Mouse (Mus musculus): ENCODE data around the gene Cln3. TPM values are rescaled to one million over a fixed set of nuclear protein-coding genes. Genes with fewer than 3 reads are reported as not detected.

Gene Cln3
- polyA plus RNA-seq, 1 experiment: 41.8 TPM

GRCm38 (mm10) chr7:126596414-126596813 lies 10.8 kb upstream of the Cln3 start:
- no peak for TF ChIP-seq POLR2A (IDR thresholded peaks at IDR 0.05; ENCODE audit: extremely low read depth, insufficient read depth, low read length)
- no peak for TF ChIP-seq CTCF (IDR thresholded peaks at IDR 0.05; ENCODE audit: extremely low read depth, insufficient read depth, low read length)
- Histone ChIP-seq H3K27ac (ENCODE audit: insufficient read depth, low read length) (no peak overlapping the region), H3K4me1 (ENCODE audit: control insufficient read depth, insufficient read depth, low read length) (no peaks in the 10 kb centered on the region), H3K4me3 (ENCODE audit: insufficient read depth, low read length) (no peak overlapping the region)

GRCm38 (mm10) chr7:126595890-126596289 lies 10.3 kb upstream of the Cln3 start:
- Histone ChIP-seq H3K4me3 (ENCODE audit: insufficient read depth, low read length) (no peak overlapping the region), H3K4me1 (ENCODE audit: control insufficient read depth, insufficient read depth, low read length) (no peaks in the 10 kb centered on the region), H3K27ac (ENCODE audit: insufficient read depth, low read length) (no peak overlapping the region)
- no peak for TF ChIP-seq CTCF (IDR thresholded peaks at IDR 0.05; ENCODE audit: extremely low read depth, insufficient read depth, low read length)
- TF ChIP-seq POLR2A (IDR thresholded peaks at IDR 0.05; ENCODE audit: extremely low read depth, insufficient read depth, low read length): no peak

- no peaks in the 10 kb centered on the region for H3K4me1 ChIP-seq (ENCODE audit: control insufficient read depth, insufficient read depth, low read length)
- TF ChIP-seq POLR2A (IDR thresholded peaks at IDR 0.05; ENCODE audit: extremely low read depth, insufficient read depth, low read length) (no peak), CTCF (IDR thresholded peaks at IDR 0.05; ENCODE audit: extremely low read depth, insufficient read depth, low read length) (no peak)
- no peak within 1 kb of the TSS for H3K27ac ChIP-seq (ENCODE audit: insufficient read depth, low read length)
- no peak within 1 kb of the TSS for H3K4me3 ChIP-seq (ENCODE audit: insufficient read depth, low read length)
Measured at GRCm38 (mm10) chr7:126594862-126595561, 9.4 kb upstream of the Cln3 start, which contains the start of gene Il27. Gene Il27 (minus strand): TSS chr7:126594941.

GRCm38 (mm10) chr7:126587779-126588178 lies 2.2 kb upstream of the Cln3 start:
- no peak overlapping the region for H3K27ac ChIP-seq (ENCODE audit: insufficient read depth, low read length)
- no peaks in the 10 kb centered on the region for H3K4me1 ChIP-seq (ENCODE audit: control insufficient read depth, insufficient read depth, low read length)
- TF ChIP-seq CTCF (IDR thresholded peaks at IDR 0.05; ENCODE audit: extremely low read depth, insufficient read depth, low read length): peak; percentile 54
- no peak for TF ChIP-seq POLR2A (IDR thresholded peaks at IDR 0.05; ENCODE audit: extremely low read depth, insufficient read depth, low read length)
- no peak overlapping the region for H3K4me3 ChIP-seq (ENCODE audit: insufficient read depth, low read length)

- no peak for TF ChIP-seq POLR2A (IDR thresholded peaks at IDR 0.05; ENCODE audit: extremely low read depth, insufficient read depth, low read length)
- no peak for TF ChIP-seq CTCF (IDR thresholded peaks at IDR 0.05; ENCODE audit: extremely low read depth, insufficient read depth, low read length)
- Histone ChIP-seq H3K27ac (ENCODE audit: insufficient read depth, low read length) (no peak overlapping the region), H3K4me3 (ENCODE audit: insufficient read depth, low read length) (no peak overlapping the region), H3K4me1 (ENCODE audit: control insufficient read depth, insufficient read depth, low read length) (no peaks in the 10 kb centered on the region)
Measured at GRCm38 (mm10) chr7:126586839-126587238, 1.2 kb upstream of the Cln3 start.

GRCm38 (mm10) chr7:126584506-126584977 lies 1.1 kb downstream of the Cln3 start, which contains the start of gene Apobr:
Gene Apobr (plus strand): TSS chr7:126584942.
- H3K27ac ChIP-seq (ENCODE audit: insufficient read depth, low read length): no peak within 1 kb of the TSS
- no peaks in the 10 kb centered on the region for H3K4me1 ChIP-seq (ENCODE audit: control insufficient read depth, insufficient read depth, low read length)
- no peak within 1 kb of the TSS; the same call in 1 of the 2 replicates for H3K4me3 ChIP-seq (ENCODE audit: insufficient read depth, low read length)
- TF ChIP-seq POLR2A (IDR thresholded peaks at IDR 0.05; ENCODE audit: extremely low read depth, insufficient read depth, low read length) (no peak), CTCF (IDR thresholded peaks at IDR 0.05; ENCODE audit: extremely low read depth, insufficient read depth, low read length) (no peak)

- TF ChIP-seq CTCF (IDR thresholded peaks at IDR 0.05; ENCODE audit: extremely low read depth, insufficient read depth, low read length) (no peak), POLR2A (IDR thresholded peaks at IDR 0.05; ENCODE audit: extremely low read depth, insufficient read depth, low read length) (no peak)
- Histone ChIP-seq H3K4me3 (ENCODE audit: insufficient read depth, low read length) (peak overlapping the region; percentile 42), H3K4me1 (ENCODE audit: control insufficient read depth, insufficient read depth, low read length) (no peaks in the 10 kb centered on the region), H3K27ac (ENCODE audit: insufficient read depth, low read length) (no peak overlapping the region)
Measured at GRCm38 (mm10) chr7:126583761-126584160, 1.9 kb downstream of the Cln3 start.

- TF ChIP-seq CTCF (IDR thresholded peaks at IDR 0.05; ENCODE audit: extremely low read depth, insufficient read depth, low read length) (no peak), POLR2A (IDR thresholded peaks at IDR 0.05; ENCODE audit: extremely low read depth, insufficient read depth, low read length) (peak; percentile 27; the same call in 1 of the 2 replicates)
Measured at GRCm38 (mm10) chr7:126583251-126583709, 2.3 kb downstream of the Cln3 start.

GRCm38 (mm10) chr7:126582759-126583158 lies 2.9 kb downstream of the Cln3 start:
- Histone ChIP-seq H3K4me1 (ENCODE audit: control insufficient read depth, insufficient read depth, low read length) (no peaks in the 10 kb centered on the region), H3K4me3 (ENCODE audit: insufficient read depth, low read length) (peak overlapping the region; percentile 42), H3K27ac (ENCODE audit: insufficient read depth, low read length) (no peak overlapping the region)
- TF ChIP-seq CTCF (IDR thresholded peaks at IDR 0.05; ENCODE audit: extremely low read depth, insufficient read depth, low read length): no peak
- no peak for TF ChIP-seq POLR2A (IDR thresholded peaks at IDR 0.05; ENCODE audit: extremely low read depth, insufficient read depth, low read length)

More at GRCm38 (mm10) chr7:126583251-126583709, 2.3 kb downstream of the Cln3 start:
- peak overlapping the region; percentile 42 for H3K4me3 ChIP-seq (ENCODE audit: insufficient read depth, low read length)
- H3K4me1 ChIP-seq (ENCODE audit: control insufficient read depth, insufficient read depth, low read length): no peaks in the 10 kb centered on the region
- H3K27ac ChIP-seq (ENCODE audit: insufficient read depth, low read length): peak overlapping the region; percentile 7; the same call in 1 of the 2 replicates

GRCm38 (mm10) chr7:126581661-126582060 lies 4.0 kb downstream of the Cln3 start:
- H3K27ac ChIP-seq (ENCODE audit: insufficient read depth, low read length): no peak overlapping the region
- H3K4me3 ChIP-seq (ENCODE audit: insufficient read depth, low read length): no peak overlapping the region
- TF ChIP-seq CTCF (IDR thresholded peaks at IDR 0.05; ENCODE audit: extremely low read depth, insufficient read depth, low read length) (no peak), POLR2A (IDR thresholded peaks at IDR 0.05; ENCODE audit: extremely low read depth, insufficient read depth, low read length) (no peak)
- no peaks in the 10 kb centered on the region for H3K4me1 ChIP-seq (ENCODE audit: control insufficient read depth, insufficient read depth, low read length)
